Mouse (Mus musculus) hindbrain, embryonic 11.5 days (tissue): Measurements from ENCODE around the gene E130114P18Rik. TPM values are rescaled to one million over a fixed set of nuclear protein-coding genes. Genes with fewer than 3 reads are reported as not detected.

Source experiments
- ATAC-seq: fragments of 200-750 bp; cut with Nextera tagmentation; 2 replicates; pipeline ENCODE4 v1.8.0; 2017; ENCODE audit warnings: mild to moderate bottlenecking, moderate TSS enrichment, moderate library complexity; ENCODE audit not compliant: low FRiP score
- DNase-seq: peaks from one replicate; pipeline ENCODE4 v3.0.0-alpha.2; 2015; ENCODE audit warnings: low spot score
- H3K27ac ChIP-seq: fragments of 300-500 bp; sonication (generic); 2 replicates; pipeline ENCODE4 v1.5.1; 2014; ENCODE audit warnings: mild to moderate bottlenecking, low read depth, low read length
- H3K27me3 ChIP-seq: fragments of 300-500 bp; sonication (generic); 2 replicates; pipeline ENCODE4 v1.6.1; 2014; ENCODE audit warnings: mild to moderate bottlenecking, low read length, moderate library complexity, mixed read lengths; ENCODE audit not compliant: control insufficient read depth, insufficient read depth
- H3K36me3 ChIP-seq: fragments of 300-500 bp; sonication (generic); 2 replicates; pipeline ENCODE4 v1.6.1; 2014; ENCODE audit warnings: mild to moderate bottlenecking, low read length, moderate library complexity, mixed read lengths; ENCODE audit not compliant: control insufficient read depth, insufficient read depth
- H3K4me1 ChIP-seq: fragments of 300-500 bp; sonication (generic); replicated peaks from 2 replicates; pipeline ENCODE4 v1.6.1; 2014; ENCODE audit warnings: low read length, mixed read lengths; ENCODE audit not compliant: control insufficient read depth, insufficient read depth
- H3K4me2 ChIP-seq: fragments of 300-500 bp; sonication (generic); replicated peaks from 2 replicates; pipeline ENCODE4 v1.6.1; 2014; ENCODE audit warnings: mild to moderate bottlenecking, low read depth, low read length
- H3K4me3 ChIP-seq: fragments of 300-500 bp; sonication (generic); 2 replicates; pipeline ENCODE4 v1.5.1; 2014; ENCODE audit warnings: low read depth, low read length
- H3K9ac ChIP-seq: fragments of 300-500 bp; sonication (generic); 2 replicates; pipeline ENCODE4 v1.6.1; 2014; ENCODE audit warnings: low read depth, low read length
- H3K9me3 ChIP-seq: fragments of 300-500 bp; sonication (generic); 2 replicates; pipeline ENCODE4 v1.6.1; 2016; ENCODE audit warnings: low read length; ENCODE audit not compliant: control insufficient read depth
- WGBS: fragments of 180-500 bp; shearing (Covaris S2); extraction: QIAGEN DNeasy Blood & Tissue Kit; methylation state at CpG from one replicate; pipeline ENCODE4 v1.1.7; 2014; 5-methylcytosine and 5-hydroxymethylcytosine counted together
- polyA plus RNA-seq: library from polyadenylated mRNA; unstranded; fragments of >200 nt; fragmentation: Nextera tagmentation; extraction: Ambion mirVana; gene quantifications from 2 replicates; pipeline ENCODE4 v1.2.1, GENCODE M21; 2014

E130114P18Rik gene
- polyA plus RNA-seq, 1 experiment from 2014 or later, result 28.5 TPM

DNA sequence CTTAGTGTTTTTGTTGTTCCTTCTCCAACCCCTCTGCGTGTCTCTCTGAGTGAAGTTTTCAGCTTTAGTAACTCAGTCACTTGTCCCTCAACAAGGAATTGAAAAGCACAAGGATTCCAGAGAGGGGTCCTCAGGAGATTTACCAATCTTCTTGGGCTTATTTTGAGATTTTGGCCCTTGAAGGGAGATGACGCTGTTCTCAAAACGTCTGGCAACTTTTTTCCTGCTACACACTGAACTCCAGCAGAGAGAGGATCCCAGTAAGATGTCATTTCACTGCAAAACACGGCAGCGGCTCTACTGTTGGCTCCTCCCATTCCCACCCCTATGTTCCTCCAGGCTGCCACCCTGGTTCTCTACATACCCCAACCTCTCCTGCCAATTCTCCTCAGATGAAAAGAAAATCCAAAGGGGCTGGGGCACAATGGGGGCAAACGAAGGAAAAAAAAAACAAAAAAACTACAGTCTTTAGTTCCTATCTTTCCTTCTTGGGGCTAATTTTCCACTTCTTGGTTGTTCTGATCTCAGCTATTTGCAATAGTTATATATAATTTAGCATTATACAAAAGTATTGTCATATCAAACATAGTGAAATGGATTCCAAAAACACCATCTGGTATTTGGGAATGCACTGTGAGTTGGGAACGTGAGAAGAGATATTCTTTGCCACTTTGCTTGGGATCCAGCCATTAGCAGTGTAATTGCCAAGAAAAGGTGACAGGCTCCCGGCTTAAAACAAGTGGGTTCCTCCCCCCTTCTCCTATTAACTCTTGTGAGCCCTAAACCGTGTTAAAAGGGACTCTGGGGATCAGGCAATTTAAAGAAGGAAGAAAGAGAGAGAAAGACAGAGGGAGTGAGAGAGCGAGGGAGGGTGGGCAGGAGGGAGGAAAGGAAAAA lies 167.8 kb downstream of the E130114P18Rik start:
- no peak for ATAC-seq
- H3K9ac ChIP-seq, result no peak overlapping the region
- H3K4me2 ChIP-seq, result no peak overlapping the region
- DNase-seq, result no peak
- no peaks in the 10 kb centered on the region for H3K27me3 ChIP-seq
- no peak overlapping the region for H3K27ac ChIP-seq
- no peaks in the 10 kb centered on the region for H3K9me3 ChIP-seq
- H3K36me3 ChIP-seq, result no peaks in the 10 kb centered on the region
- H3K4me1 ChIP-seq, result no peaks in the 10 kb centered on the region
- WGBS, result 37% methylated on average over 10 of the region's 10 CpGs
- no peak overlapping the region for H3K4me3 ChIP-seq

DNA sequence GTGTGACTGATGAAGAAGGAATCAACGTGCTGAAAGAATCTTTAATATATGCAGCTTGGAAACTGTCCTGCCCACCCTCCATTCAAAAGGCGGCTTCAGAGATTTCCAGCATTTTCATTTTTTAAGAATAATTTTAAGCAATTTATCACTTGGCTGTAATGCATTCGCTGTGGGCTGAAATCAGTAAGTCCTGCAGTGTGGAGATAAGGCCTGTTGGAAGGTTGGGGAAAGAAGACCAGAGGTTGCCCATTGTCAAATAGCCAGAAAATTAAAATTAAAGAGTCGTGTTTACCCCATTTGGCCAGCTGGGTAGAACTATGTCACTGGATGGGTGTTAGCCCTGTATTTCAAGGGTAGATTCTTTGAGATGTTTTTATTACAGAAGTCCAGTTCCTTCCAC lies 168.5 kb downstream of the E130114P18Rik start:
- ATAC-seq (0 out of 2 replicates have a peak, but pooled peaks have one; percentile 14), DNase-seq (no peak)
- Histone ChIP-seq H3K4me2 (no peak overlapping the region), H3K27ac (no peak overlapping the region), H3K4me3 (no peak overlapping the region), H3K36me3 (no peaks in the 10 kb centered on the region), H3K27me3 (no peaks in the 10 kb centered on the region), H3K4me1 (no peaks in the 10 kb centered on the region), H3K9ac (no peak overlapping the region), H3K9me3 (no peaks in the 10 kb centered on the region)
- WGBS, result 80% methylated on average over 4 of the region's 4 CpGs

DNA sequence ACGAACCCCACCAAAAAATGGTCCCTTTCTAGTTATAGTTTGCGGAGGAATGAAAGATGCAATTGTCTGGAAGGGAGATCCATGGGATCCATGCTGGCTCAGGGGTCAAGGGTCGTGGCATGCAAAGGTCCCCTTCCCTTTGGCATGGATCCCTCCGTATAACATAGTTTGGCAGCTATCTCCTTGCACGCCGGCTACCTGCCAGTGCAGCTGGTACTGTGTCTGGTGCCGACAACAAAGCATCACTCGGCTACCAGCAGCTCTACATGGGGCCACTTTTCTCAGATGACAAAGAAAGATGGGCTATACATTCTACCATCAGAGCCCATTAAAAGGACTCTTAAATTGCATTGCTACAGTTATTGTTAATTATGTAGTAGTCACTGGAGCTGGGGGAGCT lies 169.2 kb downstream of the E130114P18Rik start:
- Histone ChIP-seq H3K27ac (no peak overlapping the region), H3K4me2 (no peak overlapping the region), H3K27me3 (no peaks in the 10 kb centered on the region), H3K9me3 (no peaks in the 10 kb centered on the region), H3K4me3 (no peak overlapping the region), H3K4me1 (no peaks in the 10 kb centered on the region), H3K36me3 (no peaks in the 10 kb centered on the region), H3K9ac (no peak overlapping the region)
- ATAC-seq (peak; percentile 56; the same call in 1 of the 2 replicates), DNase-seq (no peak)
- 41% methylated on average over 8 of the region's 8 CpGs for WGBS

DNA sequence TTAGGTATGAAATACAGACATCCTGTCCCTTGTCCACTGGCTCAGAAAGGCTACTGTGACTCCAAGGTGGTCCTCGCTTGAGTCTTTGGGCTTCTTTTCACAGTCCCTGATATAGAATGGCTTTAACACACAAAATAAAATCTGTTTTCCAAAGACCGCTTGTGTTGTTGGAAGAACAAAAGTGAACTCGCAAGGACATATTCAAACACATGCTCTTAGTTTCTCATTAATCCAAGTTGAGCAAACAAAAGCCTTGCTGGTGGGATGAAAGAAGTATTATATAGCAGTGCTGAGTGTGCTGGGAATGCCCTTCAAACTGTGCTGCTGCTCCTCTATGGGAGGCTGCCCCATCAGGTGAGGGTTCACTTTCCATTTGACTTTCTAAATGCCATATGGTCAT lies 169.7 kb downstream of the E130114P18Rik start:
- no peak overlapping the region for H3K4me3 ChIP-seq
- no peak for ATAC-seq
- H3K9me3 ChIP-seq, result no peaks in the 10 kb centered on the region
- no peak overlapping the region for H3K4me2 ChIP-seq
- no peaks in the 10 kb centered on the region for H3K4me1 ChIP-seq
- 53% methylated on average over 3 of the region's 3 CpGs for WGBS
- no peak overlapping the region for H3K27ac ChIP-seq
- H3K36me3 ChIP-seq, result no peaks in the 10 kb centered on the region
- H3K27me3 ChIP-seq, result no peaks in the 10 kb centered on the region
- H3K9ac ChIP-seq, result no peak overlapping the region
- DNase-seq, result no peak

DNA sequence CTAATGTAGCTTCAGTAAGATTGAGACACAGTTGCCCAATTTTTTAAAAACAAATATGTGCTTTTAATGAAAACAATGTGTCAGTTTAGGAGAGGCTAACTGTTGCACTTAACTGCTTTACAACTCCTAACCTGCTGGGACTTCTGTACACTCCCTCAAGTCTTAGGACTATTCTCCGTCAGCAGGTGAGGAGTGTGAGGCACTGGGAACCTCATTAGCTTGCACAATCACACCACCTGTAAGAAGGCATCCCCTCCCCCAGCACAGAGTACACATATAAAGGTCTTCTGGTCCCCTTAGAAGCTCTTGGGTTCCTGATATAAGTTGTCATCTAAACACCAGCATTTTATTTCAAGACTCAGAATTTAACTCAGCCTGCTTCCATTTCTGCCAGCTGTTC lies 170.7 kb downstream of the E130114P18Rik start:
- Histone ChIP-seq H3K9ac (no peak overlapping the region), H3K4me3 (no peak overlapping the region), H3K4me1 (no peaks in the 10 kb centered on the region), H3K27me3 (no peaks in the 10 kb centered on the region), H3K4me2 (no peak overlapping the region), H3K27ac (no peak overlapping the region), H3K9me3 (no peaks in the 10 kb centered on the region), H3K36me3 (no peaks in the 10 kb centered on the region)
- DNase-seq, result no peak
- no peak for ATAC-seq
- 59% methylated on average over 1 of the region's 1 CpGs for WGBS

DNA sequence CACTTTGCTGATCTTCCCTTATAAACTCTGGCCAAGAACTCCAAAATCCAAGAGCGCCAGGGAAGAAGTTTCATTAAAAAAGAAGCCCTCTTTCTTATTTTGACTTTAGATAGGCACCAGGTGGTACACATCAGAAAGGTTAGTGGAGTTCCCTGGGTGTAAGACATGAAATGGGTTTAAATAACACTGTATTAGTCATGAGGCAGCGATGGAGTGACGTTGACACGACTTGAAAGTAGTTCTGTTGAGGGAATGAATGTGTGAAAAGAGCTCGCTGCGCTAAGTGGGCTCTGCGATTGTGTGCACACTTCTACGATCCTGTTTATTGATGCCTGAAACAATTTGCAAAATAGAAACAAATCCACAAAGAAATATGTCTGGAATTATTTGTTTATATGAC lies 171.4 kb downstream of the E130114P18Rik start:
- Histone ChIP-seq H3K4me2 (no peak overlapping the region), H3K36me3 (no peaks in the 10 kb centered on the region), H3K27ac (no peak overlapping the region), H3K27me3 (no peaks in the 10 kb centered on the region), H3K9me3 (no peaks in the 10 kb centered on the region), H3K4me3 (no peak overlapping the region), H3K4me1 (no peaks in the 10 kb centered on the region), H3K9ac (no peak overlapping the region)
- 89% methylated on average over 8 of the region's 8 CpGs for WGBS
- no peak for ATAC-seq
- no peak for DNase-seq

DNA sequence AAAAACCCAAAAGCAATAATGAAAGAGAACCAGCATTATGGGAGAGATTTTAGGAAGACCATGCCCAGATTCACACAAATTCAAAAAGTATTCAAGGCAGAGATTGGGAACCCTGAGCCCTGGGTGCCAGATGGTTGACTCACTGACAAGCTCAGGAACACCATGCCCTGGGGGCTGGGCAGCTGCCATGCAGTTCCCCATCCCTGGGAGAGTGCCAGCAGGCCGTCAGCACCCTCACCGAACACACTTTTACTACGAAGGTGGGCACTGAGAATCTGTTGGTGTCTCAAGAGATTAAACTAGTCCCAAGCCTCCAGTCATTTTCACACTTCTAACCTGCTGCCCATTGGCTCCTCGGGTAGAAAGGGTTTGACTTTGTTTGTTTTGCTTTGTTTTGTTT lies 175.3 kb downstream of the E130114P18Rik start:
- no peak overlapping the region for H3K9ac ChIP-seq
- no peak for DNase-seq
- no peak overlapping the region for H3K27ac ChIP-seq
- H3K9me3 ChIP-seq, result no peaks in the 10 kb centered on the region
- H3K4me2 ChIP-seq, result no peak overlapping the region
- WGBS, result 80% methylated on average over 4 of the region's 4 CpGs
- no peaks in the 10 kb centered on the region for H3K4me1 ChIP-seq
- no peak overlapping the region for H3K4me3 ChIP-seq
- H3K36me3 ChIP-seq, result no peaks in the 10 kb centered on the region
- ATAC-seq, result no peak
- H3K27me3 ChIP-seq, result no peaks in the 10 kb centered on the region

DNA sequence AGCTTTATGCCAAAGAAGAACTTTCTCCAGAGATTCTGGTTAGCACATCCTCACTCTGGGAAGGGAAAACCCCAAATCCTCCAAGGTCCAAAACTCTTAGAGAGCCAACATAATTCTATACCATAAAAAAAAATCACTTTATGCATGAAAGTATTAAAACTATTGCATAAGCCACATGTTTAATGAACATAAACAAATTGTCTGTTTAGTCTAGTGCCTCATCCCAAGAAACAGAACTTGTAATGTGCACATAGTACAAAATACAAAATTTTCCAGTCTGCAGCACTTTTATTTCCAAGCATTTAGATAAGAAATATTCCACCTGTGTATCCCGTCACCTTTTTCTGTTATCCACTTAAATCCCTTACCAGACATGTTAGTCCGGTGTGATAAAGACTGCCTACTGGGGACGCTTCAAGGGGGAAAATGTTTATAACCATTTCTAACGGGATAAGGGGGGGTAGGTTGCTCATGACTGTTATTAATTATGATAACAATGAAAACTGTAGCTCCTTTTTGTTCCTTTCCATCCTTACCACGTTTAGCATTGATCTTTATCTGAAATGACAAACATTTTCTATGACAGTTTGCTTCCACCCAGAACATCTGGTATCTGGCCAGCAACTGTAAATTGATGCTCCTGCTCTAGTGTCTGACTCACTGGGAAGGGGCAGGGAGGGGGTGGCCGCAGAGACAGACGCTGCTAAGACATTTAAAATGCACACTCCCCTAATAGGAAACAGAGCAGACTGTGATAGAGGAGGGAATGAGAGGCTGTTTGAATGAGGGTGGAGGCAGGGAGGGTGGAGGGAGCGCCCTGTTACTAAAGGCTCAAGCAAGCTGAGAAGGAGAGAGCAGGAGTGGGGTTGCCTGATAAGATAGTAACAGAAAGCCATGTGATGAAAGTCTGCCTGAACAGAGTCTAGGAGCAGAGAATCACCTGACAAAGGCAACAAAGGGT lies 176.7 kb downstream of the E130114P18Rik start:
- Histone ChIP-seq H3K4me3 (no peak overlapping the region), H3K27ac (peak overlapping the region; percentile 4; the same call in 1 of the 2 replicates), H3K36me3 (no peaks in the 10 kb centered on the region), H3K9ac (no peak overlapping the region), H3K9me3 (no peaks in the 10 kb centered on the region), H3K4me1 (no peaks in the 10 kb centered on the region), H3K4me2 (no peak overlapping the region), H3K27me3 (no peaks in the 10 kb centered on the region)
- 43% methylated on average over 8 of the region's 8 CpGs for WGBS
- peak; percentile 66 for ATAC-seq
- no peak for DNase-seq
